Mouse (Mus musculus) liver, embryonic 11.5 days (tissue): ENCODE data around the gene Maz. TPM values are rescaled to one million over a fixed set of nuclear protein-coding genes. Genes with fewer than 3 reads are reported as not detected.

ENCODE experiments used
- ATAC-seq: fragments of 200-750 bp; cut with Nextera tagmentation; replicated peaks from 2 replicates; pipeline ENCODE4 v1.8.0; 2017; ENCODE audit warnings: moderate number of reproducible peaks, mild to moderate bottlenecking, moderate TSS enrichment, moderate library complexity; ENCODE audit not compliant: low FRiP score
- DNase-seq: peaks from one replicate; pipeline ENCODE4 v3.0.0-alpha.2; 2017; ENCODE audit warnings: low spot score
- H3K27ac ChIP-seq: fragments of 300-500 bp; sonication (generic); 2 replicates; pipeline ENCODE4 v1.5.1; 2014; ENCODE audit warnings: mild to moderate bottlenecking, low read depth, low read length, control low read depth
- H3K27me3 ChIP-seq: fragments of 300-500 bp; sonication (generic); replicated peaks from 2 replicates; pipeline ENCODE4 v1.6.1; 2014; ENCODE audit warnings: low read length, mixed read lengths; ENCODE audit not compliant: control insufficient read depth, insufficient read depth
- H3K36me3 ChIP-seq: fragments of 300-500 bp; sonication (generic); 2 replicates; pipeline ENCODE4 v1.6.1; 2014; ENCODE audit warnings: mild to moderate bottlenecking, low read length, moderate library complexity, mixed read lengths; ENCODE audit not compliant: control insufficient read depth, insufficient read depth
- H3K4me1 ChIP-seq: fragments of 300-500 bp; sonication (generic); replicated peaks from 2 replicates; pipeline ENCODE4 v1.6.1; 2014; ENCODE audit warnings: low read length, mixed read lengths; ENCODE audit not compliant: control insufficient read depth, insufficient read depth
- H3K4me2 ChIP-seq: fragments of 300-500 bp; sonication (generic); 2 replicates; pipeline ENCODE4 v1.6.1; 2014; ENCODE audit warnings: mild to moderate bottlenecking, control low read depth, moderate library complexity
- H3K4me3 ChIP-seq: fragments of 300-500 bp; sonication (generic); 2 replicates; pipeline ENCODE4 v1.5.1; 2014; ENCODE audit warnings: low read depth, low read length, control low read depth
- H3K9ac ChIP-seq: fragments of 300-500 bp; sonication (generic); 2 replicates; pipeline ENCODE4 v1.6.1; 2014; ENCODE audit warnings: low read depth, low read length, control low read depth
- H3K9me3 ChIP-seq: fragments of 300-500 bp; sonication (generic); 2 replicates; pipeline ENCODE4 v1.6.1; 2016; ENCODE audit warnings: low read length, inconsistent platforms, mixed read lengths; ENCODE audit not compliant: control insufficient read depth
- WGBS: fragments of 180-500 bp; shearing (Covaris S2); extraction: QIAGEN DNeasy Blood & Tissue Kit; methylation state at CpG from one replicate; pipeline ENCODE4 v1.1.7; 2014; 5-methylcytosine and 5-hydroxymethylcytosine counted together
- polyA plus RNA-seq: library from polyadenylated mRNA; unstranded; fragments of >200 nt; fragmentation: Nextera tagmentation; extraction: Ambion mirVana; gene quantifications from 2 replicates; pipeline ENCODE4 v1.2.1, GENCODE M21; 2014

Gene Maz
- polyA plus RNA-seq, 1 experiment from 2014 or later, result 98.8 TPM

- Histone ChIP-seq H3K9me3 (no peaks in the 10 kb centered on the region), H3K4me3 (no peak overlapping the region), H3K9ac (no peak overlapping the region), H3K36me3 (peaks cover 20% of the 10 kb centered on the region), H3K27me3 (no peaks in the 10 kb centered on the region), H3K4me2 (no peak overlapping the region), H3K4me1 (peaks cover 11% of the 10 kb centered on the region; the same call in 1 of the 2 replicates), H3K27ac (no peak overlapping the region)
- DNase-seq (no peak), ATAC-seq (no peak)
- WGBS, result 57% methylated on average over 4 of the region's 4 CpGs
Measured at GRCm38 (mm10) chr7:126982054-126982453, 44.8 kb downstream of the Maz start.

- peaks cover 20% of the 10 kb centered on the region for H3K36me3 ChIP-seq
Measured at GRCm38 (mm10) chr7:126981601-126982000, 45.2 kb downstream of the Maz start.

GRCm38 (mm10) chr7:126978841-126979240, 48.0 kb downstream of the Maz start:
- Histone ChIP-seq H3K27me3 (no peaks in the 10 kb centered on the region), H3K4me3 (no peak overlapping the region), H3K4me2 (no peak overlapping the region), H3K27ac (no peak overlapping the region), H3K9me3 (no peaks in the 10 kb centered on the region), H3K9ac (no peak overlapping the region), H3K36me3 (peaks cover 20% of the 10 kb centered on the region), H3K4me1 (peaks cover 13% of the 10 kb centered on the region; the same call in 1 of the 2 replicates)
- WGBS, result 81% methylated on average over 6 of the region's 6 CpGs
- ATAC-seq (no peak), DNase-seq (no peak)

More at GRCm38 (mm10) chr7:126981601-126982000, 45.2 kb downstream of the Maz start:
- DNase-seq, result no peak
- H3K27me3 ChIP-seq, result no peaks in the 10 kb centered on the region
- peaks cover 13% of the 10 kb centered on the region; the same call in 1 of the 2 replicates for H3K4me1 ChIP-seq
- no peak overlapping the region for H3K27ac ChIP-seq
- no peak for ATAC-seq
- H3K9me3 ChIP-seq, result no peaks in the 10 kb centered on the region
- 78% methylated on average over 2 of the region's 2 CpGs for WGBS
- no peak overlapping the region for H3K4me3 ChIP-seq
- no peak overlapping the region for H3K9ac ChIP-seq
- no peak overlapping the region for H3K4me2 ChIP-seq

- 24% methylated on average over 14 of the region's 14 CpGs for WGBS
- H3K36me3 ChIP-seq, result peaks cover 20% of the 10 kb centered on the region
- peak overlapping the region; percentile 92 for H3K4me2 ChIP-seq
- ATAC-seq (0 out of 2 replicates have a peak, but pooled peaks have one; percentile 1), DNase-seq (no peak)
- peak overlapping the region; percentile 98 for H3K4me3 ChIP-seq
- H3K9me3 ChIP-seq, result no peaks in the 10 kb centered on the region
- peak overlapping the region; percentile 99 for H3K9ac ChIP-seq
- peaks cover 13% of the 10 kb centered on the region; the same call in 1 of the 2 replicates for H3K4me1 ChIP-seq
- peak overlapping the region; percentile 88 for H3K27ac ChIP-seq
- no peaks in the 10 kb centered on the region for H3K27me3 ChIP-seq
Measured at GRCm38 (mm10) chr7:126976878-126977459, 49.9 kb downstream of the Maz start.

GRCm38 (mm10) chr7:126975950-126976866, 50.6 kb downstream of the Maz start, which contains the start of gene Cdiptos:
TSS of gene Cdiptos (minus strand) at chr7:126976098.
- no peaks in the 10 kb centered on the region for H3K9me3 ChIP-seq
- DNase-seq, result peak; percentile 95
- H3K4me1 ChIP-seq, result peaks cover 13% of the 10 kb centered on the region; the same call in 1 of the 2 replicates
- peak within 1 kb of the TSS; percentile 98 for H3K4me3 ChIP-seq
- H3K4me2 ChIP-seq, result peak within 1 kb of the TSS; percentile 92
- no peaks in the 10 kb centered on the region for H3K27me3 ChIP-seq
- peak within 1 kb of the TSS; percentile 88 for H3K27ac ChIP-seq
- WGBS, result under 1% methylated on average over 55 of the region's 55 CpGs
- ATAC-seq, result peak; percentile 93
- peak within 1 kb of the TSS; percentile 99 for H3K9ac ChIP-seq
- peaks cover 20% of the 10 kb centered on the region for H3K36me3 ChIP-seq

GRCm38 (mm10) chr7:126975893-126975949, 51.1 kb downstream of the Maz start, which contains the start of gene Cdipt:
TSS of gene Cdipt (plus strand) at chr7:126975914.
- Histone ChIP-seq H3K9ac (peak within 1 kb of the TSS; percentile 99), H3K9me3 (no peaks in the 10 kb centered on the region), H3K4me2 (peak within 1 kb of the TSS; percentile 92), H3K4me1 (peaks cover 13% of the 10 kb centered on the region; the same call in 1 of the 2 replicates), H3K27ac (peak within 1 kb of the TSS; percentile 88), H3K4me3 (peak within 1 kb of the TSS; percentile 98), H3K36me3 (peaks cover 20% of the 10 kb centered on the region), H3K27me3 (no peaks in the 10 kb centered on the region)
- WGBS, result 0% methylated on average over 1 of the region's 1 CpGs
- ATAC-seq (no peak), DNase-seq (no peak)

- Histone ChIP-seq H3K27me3 (no peaks in the 10 kb centered on the region), H3K4me3 (peak overlapping the region; percentile 98), H3K4me1 (peaks cover 13% of the 10 kb centered on the region; the same call in 1 of the 2 replicates), H3K9me3 (no peaks in the 10 kb centered on the region), H3K27ac (no peak overlapping the region), H3K9ac (peak overlapping the region; percentile 99; the same call in 1 of the 2 replicates), H3K4me2 (peak overlapping the region; percentile 92), H3K36me3 (peaks cover 20% of the 10 kb centered on the region)
- 7% methylated on average over 8 of the region's 8 CpGs for WGBS
- ATAC-seq (no peak), DNase-seq (peak; percentile 48)
Measured at GRCm38 (mm10) chr7:126975493-126975892, 51.3 kb downstream of the Maz start.
